Mouse (Mus musculus) cortical plate, adult 2 months (tissue): Measurements from ENCODE around the gene Pgpep1.

Experiments
- CTCF ChIP-seq: fragments of 200-500 bp; IDR thresholded peaks from 2 replicates; pipeline ENCODE4 v1.5.1; 2011; ENCODE audit warnings: mild to moderate bottlenecking, control low read depth, low read length; ENCODE audit not compliant: insufficient read depth; ENCODE audit errors: extremely low read depth
- POLR2A ChIP-seq: fragments of 200-500 bp; IDR thresholded peaks from 2 replicates; pipeline ENCODE4 v1.6.1; 2011; ENCODE audit warnings: mild to moderate bottlenecking, low read length, control low read depth; ENCODE audit not compliant: insufficient read depth; ENCODE audit errors: extremely low read depth

DNA sequence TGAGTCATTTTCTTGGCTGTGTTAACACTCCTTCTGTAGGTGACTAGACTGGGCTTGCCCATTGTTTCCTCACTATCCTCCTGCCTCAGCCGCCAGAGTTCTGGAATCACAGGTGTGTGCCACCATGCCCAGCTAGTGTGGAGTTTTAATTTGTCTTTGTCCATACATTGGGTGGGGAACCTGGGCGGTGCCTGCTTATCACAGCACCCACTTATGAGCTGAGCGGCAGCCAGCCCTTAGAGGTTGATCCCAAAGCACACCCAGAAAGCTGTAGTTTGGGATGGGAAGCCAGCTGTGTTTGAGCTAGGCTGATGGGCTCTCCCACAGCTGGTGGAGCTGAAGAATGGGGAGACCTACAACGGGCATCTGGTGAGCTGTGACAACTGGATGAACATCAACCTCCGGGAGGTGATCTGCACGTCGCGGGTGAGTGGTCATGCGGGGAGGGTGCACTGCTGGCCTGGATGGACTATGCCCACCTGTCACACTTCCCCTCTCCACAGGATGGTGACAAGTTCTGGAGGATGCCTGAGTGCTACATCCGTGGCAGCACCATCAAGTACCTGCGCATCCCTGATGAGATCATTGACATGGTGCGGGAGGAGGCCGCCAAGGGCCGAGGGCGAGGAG lies 17.4 kb upstream of the Pgpep1 start:
- TF ChIP-seq CTCF = no peak
- TF ChIP-seq POLR2A = no peak
